Mouse (Mus musculus) fibroblast of lung, adult 2 months (primary cell): ENCODE measurements around the gene H2afy2.
A peak's percentile ranks its signal among the peaks of the same experiment; 100 is the strongest.

Experiments used
- DNase-seq: peaks from one replicate; pipeline ENCODE4 v3.0.0-alpha.2; 2011; ENCODE audit warnings: low read depth

The H2afy2 gene

DNA sequence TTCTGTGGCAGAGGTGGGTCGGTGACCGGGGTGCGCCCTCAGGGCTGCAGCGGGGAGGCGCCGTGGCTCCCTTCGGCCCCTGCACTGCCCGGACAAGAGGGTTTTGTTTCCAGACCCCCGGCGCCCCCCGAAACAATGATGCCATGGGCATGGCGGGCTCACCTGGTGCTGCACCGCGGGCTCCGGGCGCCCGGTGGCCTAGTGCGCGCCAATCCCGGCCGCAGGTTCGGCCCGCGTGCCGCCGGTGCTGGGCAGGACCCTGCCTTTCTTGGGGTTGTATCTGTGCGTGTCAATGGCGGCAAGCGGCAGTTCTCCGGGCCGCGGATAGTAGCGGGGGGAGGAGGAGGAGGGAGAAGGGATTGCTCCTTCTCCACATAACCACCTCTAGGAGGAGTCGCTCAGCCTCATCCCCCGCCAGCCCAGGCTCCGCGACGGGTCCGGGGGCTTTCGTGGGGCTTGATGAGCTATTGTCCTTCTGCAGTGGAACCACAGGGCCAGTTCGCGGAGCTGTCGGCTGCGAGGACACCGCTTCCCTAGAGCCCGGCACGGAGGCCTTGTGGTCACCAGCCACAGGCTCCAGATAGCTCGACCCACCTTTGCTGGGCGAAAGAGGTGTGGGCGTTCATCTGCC is at the start of gene H2afy2:
TSS of gene H2afy2 (minus strand) at position 527 of the 631 bp plus-strand sequence.
- DNase-seq = no peak

DNA sequence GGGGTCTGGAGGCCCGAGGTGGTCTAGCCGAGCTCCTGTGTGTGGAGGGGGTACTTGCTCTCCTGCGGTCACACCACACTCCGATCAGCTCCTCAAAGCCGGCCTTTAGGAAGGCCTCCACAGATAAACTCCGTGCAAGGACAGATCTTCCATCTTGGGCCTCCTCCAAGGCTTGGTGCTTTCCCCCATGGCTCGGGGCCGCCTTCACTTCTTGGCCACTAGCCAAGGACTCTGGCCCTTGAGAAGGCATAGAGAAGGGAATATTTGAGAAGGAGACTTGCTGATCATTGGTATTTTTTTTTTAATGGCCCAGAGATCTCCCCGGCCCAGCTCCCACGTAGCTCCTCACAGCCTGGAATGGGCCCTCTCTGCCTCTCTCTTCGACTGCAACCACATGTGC is 48.8 kb upstream of the H2afy2 start:
- no peak for DNase-seq

DNA sequence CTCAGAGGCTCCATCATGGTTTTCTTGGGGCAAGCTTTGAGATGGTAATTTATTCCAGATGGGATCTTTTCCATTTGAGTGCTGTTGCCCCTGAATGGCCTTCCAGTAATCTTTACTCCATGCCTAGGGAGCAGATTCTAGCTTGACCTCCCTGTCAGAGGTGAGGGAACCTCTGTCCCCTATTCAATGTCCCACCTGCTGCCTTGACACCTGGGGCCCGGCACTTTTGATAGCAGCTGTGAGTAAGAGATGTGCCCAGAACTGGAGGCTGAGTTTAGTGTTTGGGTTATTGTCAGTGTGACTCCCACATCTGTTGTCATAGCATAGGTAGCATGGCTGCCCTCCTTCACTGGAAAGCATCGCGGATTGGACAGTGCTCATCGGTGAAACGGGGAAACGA is 47.8 kb upstream of the H2afy2 start:
- DNase-seq = no peak

DNA sequence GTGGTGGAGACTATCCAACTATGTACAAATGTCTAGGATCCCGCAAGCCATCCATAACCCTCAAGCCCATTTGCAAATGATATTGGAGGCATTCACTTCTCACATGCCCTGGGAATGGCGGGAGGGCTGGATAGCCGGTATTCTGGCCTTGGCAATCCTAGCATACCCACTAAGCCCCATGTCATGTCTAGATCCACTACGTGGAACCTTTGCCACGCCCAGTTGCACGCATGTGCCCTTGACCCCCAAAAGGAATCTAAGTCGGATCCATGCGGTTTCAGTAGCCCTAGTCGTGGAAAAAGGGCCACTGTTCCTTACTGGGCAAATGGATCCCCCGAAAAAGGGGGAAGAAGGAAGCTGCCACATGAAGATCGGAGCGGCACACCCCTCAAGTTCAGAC is 47.3 kb upstream of the H2afy2 start:
- no peak for DNase-seq

DNA sequence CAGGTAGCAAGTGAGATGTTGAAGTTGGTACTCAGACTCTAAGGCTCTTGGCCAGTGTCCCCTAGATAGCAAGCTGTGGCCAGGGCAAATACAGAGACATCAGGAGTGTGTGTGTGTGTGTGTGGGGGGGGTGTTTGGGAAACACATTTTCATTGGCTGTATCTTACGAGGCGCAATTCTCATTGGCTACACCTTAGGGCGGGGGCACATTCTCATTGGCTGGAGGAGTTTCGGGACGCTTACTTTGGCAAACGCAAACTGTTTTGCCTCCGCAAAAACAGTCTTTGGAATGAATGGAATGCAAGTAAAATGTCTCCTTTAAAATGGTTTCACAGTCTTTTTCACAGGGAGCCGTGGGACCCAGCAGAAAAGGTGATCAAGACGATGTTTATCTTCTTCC is 46.9 kb upstream of the H2afy2 start:
- peak; percentile 48 for DNase-seq

DNA sequence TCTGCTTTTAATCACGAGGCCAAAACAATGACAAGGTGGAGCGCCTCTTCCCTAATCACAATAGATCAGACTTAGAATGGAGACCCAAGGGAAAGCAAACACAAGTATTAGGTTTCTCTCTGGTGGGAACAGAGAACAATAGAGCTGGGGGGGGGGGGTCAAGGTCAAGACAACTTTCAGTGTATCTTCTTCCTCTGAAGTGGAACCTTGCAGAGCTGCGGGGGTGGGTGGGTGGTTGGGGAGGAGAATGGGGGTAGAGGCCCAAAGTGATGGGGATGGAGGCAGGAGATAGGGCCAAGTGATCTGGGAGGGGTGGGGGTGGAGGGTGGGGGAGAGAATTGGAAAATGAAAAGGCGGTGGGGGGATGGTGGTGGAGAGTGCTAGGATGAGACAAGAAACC is 45.1 kb upstream of the H2afy2 start:
- no peak for DNase-seq

DNA sequence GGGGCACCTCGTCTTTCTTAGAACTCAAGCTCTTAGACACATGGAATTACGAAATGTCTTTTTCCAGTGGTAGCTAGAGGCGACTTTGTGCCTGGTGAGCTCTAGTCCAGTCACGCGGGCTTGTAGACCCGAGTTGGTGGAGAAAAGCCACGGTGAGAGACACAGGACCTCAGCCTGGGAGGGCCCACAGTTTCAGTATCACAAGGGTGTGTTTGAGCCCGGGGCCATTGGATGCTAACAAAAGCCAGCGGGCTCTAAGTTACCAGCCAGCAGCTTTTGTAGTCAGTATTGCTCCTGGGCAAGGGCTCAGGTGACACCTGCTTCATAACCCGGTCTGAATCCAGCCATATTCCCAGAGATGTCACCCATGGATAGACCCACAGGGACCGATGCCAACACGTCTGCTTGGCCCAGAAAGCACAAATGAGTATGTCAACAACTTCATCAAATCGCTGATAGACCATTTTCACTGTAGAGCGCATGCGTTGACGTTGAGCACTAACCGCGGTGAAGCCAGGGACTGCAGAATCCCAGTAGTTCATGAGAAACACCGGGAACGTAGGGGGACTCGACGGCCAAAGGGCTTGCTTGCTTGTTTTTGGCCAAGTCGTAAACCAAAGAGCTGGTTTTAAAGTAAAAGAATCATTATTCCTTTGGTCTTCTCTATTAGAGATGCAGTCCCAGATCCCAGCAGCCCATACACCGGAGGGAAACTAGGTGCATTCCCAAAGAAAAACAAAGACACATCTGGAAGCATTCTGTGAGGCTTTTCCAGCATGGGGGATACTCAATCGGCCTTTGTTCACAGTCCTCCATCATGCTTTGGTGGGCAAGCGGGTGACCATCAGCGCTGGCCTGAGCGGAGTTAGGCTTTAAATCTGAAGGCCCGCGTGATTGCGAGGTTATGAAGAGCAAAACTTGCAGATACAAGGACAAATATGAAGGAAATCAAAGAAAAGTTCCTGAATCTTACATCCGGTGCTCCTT is 44.3 kb upstream of the H2afy2 start:
- no peak for DNase-seq

DNA sequence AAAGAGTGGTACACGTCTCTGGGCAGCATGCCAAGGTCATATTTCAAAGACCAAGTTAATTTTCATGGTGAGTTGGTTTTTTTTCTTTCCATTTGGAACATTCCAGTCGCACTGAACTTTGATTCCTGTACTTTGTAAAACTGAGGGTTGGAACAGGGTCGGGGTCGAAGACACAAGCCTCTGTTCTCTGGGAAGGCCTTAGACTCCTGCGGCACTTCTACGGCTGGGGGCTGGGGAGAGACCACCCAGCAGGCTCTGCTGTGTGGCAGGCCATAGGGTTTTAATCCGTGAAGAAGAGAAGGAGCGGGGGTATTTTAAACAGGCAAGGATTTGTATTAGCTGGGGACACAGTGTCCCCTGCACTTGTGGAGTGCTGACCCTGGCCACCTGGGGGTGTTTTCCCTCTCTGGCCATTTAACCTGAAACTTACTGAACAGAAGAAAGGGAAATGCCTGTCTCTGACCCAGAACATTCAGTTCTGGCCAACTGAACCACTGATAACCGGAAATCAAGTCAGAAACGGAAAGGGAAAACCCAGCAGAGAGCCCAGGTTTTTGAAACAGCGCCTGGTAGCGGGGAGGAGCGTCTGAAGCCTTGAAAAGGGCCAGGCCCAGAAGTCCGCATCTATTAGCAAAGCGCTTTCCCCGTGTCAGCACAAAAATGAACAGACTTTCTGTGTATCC is 42.9 kb upstream of the H2afy2 start:
- no peak for DNase-seq

DNA sequence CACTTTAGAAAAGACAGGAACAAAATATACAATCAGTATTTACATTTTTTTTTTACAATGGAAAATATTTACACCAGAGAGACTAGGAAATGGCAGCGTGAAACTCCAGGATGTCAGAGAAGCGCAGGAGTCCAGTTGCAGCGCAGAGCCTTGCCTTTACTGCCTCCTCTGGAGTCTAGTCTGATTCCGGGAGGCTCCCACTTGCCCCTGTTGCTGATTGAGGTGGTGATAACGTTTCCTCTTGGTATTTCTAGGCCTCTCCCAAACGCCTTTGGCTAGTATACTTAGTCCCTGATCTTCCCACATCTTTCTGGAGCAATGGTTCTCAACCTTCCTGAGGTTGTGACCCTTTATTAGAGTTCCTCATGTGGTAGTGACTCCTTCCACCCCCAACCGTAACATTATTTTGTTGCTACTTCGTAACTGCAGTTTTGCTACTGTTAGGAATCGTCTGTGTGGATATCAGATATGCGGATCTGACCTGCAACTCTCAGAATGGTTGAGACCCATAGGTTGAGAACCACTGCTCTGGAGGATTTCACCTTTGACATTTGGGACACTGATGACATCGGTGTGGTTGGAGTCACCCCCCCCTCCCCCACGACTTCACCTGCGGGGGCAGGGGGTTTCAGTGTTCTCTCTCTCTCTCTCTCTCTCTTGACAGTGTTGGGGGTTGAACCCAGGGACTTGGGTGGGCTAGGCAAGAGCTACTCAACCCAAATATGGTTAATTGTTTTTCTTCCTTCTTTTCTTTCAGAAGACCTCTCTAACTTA is 42.2 kb upstream of the H2afy2 start:
- DNase-seq = no peak

DNA sequence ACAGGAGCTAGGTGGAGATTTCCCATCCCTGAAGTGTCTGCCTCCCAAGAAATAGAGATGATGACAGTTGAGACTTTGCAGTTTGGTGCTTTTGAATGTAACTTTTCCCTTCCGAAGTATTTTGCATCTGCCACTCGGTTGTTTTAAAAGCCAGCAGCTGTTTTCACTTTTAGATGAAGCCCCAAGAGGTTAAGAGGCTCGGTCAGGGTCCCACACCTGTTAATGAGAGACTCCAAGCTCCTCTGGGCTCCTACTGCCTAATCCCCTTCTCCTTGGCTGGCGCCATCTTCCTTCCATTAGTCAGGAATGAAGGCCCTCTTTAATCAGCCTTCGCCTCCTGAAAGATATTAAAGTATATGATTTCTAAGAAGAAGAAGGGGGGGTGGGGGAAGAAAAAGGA is 41.6 kb upstream of the H2afy2 start:
- DNase-seq = no peak

DNA sequence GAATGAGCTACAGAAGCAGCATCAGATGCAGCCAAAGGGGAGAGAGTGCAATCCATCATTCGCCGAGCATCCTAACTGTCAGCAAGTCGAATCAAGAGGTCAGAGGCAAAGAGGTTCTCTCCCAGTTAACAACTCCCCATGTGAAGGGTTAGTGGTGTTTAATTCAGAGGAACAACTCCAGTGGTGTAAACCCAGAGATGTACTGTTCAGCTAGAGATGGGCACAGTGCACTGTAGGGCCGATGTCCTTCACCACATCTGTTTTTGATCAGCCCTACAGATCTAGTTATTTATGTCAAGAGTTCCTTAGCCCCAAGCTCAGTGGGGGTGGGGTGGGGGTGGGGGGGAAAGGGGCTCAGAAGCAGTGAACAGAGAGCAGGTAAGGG is 39.8 kb upstream of the H2afy2 start:
- no peak for DNase-seq

DNA sequence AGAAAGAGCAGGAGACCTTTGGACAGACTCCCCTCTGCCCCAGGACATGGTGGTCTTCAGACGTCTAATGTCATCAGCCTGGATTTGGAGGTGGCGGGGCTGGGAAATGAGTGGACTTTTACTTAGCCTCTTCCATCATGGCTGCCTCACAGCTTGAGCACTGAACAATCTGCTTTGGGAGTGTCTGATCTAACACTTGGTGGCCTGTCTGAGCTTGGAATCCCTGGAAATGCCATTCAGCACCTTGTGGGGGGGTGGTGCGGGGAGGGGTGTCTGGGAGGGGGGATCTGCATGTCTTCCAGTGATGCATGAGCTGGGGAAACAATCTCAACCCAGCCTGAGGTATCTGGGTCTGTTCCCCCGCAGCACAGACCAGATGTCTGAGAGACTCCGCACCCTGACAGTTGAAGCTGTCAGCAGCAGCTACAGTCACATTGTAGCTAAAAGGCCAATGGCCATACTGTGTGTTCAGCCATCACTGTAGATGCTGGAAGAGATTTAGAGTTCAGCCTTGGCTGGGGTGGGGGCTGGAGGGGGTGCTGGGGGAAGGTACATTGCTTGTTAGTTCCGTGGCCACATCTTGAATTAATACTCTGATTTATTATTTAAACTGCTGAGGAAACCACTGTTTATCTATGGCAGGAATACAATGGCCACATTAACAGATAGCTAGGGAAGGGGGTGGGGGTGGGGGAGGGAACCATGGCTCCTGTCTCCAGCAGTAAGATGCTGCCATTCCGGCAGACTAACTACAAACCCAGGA is 39.2 kb upstream of the H2afy2 start:
- no peak for DNase-seq

DNA sequence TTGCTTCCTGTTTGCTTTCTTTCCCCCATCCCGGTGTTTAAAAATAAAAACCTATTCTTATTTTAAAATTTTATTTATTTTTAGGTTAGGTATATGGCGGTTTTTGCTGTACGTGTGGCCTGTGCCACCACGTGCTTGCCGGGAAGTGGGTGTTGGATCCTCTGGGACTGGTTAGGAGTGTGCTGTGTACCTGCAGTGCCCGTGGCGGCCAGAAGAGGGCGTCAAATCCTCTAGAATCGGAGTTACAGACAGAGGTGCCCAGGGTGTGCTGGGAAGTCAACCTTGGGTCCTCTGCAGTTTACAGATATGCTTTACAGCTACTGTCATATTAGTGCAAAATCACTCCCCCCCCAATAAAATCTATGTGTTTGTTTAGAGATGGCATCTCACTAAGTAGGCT is 36.1 kb upstream of the H2afy2 start:
- DNase-seq = no peak

DNA sequence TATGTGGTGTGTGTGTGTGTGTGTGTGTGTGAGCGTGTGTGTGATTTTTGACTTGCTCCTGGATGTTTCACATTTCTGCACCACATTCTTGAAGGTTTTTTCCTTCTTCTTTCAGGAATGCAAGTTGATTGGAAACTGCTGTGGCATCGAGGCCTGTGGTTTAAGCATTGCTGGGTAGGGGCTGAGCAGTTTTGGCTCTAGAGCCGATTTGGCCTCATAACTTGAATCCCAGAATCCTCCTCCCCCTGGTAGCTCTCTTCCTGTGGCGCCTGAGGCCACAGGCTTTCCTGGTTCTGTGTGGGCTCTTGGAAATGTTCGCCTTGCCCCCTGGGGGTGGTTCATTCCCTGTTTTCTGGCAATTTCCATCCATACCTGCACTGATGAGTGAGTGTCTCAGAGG is 28.0 kb upstream of the H2afy2 start:
- peak; percentile 47 for DNase-seq

DNA sequence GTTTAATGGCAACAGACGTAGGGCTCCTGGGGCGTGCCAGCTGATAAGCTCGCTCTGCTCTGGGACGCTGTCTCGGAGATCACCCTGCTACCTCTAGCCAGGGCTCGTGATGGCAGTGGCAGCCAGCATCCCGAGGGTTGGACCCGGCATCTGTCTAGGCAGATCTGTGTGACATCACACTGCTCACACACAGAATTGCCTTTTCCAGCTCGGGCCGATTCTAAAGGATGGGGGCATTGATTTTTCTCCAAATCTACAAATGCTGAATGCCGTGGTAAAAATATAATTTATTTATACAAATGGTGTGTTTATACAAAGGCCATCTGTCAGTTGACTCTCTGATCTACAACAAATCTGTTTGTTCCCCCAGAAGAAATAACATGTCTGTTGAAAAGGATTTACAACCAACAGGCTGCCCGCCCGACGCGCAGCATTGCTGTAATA is 14.2 kb upstream of the H2afy2 start:
- no peak for DNase-seq

DNA sequence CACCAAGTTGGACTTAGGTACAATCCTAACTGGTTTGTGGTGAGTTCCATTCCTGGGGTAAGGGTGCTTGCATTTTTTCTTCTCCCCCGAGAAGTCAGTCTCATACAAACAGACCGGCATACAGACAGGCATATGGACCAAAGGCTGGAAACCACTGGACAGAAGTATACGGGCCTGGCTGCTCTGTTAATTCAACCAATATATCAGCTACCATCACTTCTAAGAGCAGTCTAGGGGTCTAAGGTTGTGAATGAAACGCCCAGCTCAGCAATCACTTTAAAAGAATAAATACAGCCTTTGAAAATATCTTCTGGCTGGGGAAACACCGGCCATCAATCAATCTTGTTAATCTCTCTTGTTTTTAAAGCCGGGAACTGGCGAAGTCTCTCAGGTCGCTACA is 11.5 kb upstream of the H2afy2 start:
- no peak for DNase-seq

DNA sequence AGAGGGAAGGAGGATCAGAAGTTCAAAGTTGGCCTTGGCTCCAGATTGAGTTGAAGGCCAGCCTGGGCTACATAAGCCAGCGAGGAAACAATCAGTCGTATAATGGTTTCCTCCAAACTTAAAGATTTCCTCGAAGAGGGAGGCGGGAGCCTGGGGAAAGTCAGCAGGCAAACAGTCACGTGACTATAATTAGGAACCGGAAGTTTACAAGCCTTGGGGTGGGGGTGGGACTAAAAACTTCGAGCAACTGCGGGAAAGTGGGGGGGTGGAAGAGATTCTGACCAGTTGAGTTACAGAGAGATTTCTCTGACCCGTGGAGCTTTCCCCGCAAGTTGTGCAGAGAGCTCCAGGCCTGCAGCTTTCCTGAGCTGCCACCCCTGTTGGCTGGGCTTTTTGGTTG is 11.0 kb upstream of the H2afy2 start:
- no peak for DNase-seq

DNA sequence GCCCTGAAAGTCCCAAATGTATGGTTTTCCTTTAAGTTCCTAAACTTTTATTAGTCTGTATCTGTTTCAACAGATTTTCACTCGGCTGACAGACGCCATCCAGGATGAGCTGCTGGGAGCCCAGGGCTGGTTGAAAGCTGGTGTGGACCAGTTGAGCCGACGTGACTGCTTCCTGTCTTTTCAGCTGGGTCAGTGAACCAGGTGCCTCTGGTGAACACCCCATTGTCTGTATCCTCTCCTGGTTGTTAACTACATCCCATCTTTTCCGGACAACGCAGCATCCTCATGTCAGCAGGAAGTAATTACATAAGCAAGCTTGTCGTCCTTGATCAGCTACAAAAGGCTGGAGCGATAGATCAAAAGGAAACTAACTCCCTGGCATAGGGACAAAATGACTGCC is 9.1 kb upstream of the H2afy2 start:
- no peak for DNase-seq

DNA sequence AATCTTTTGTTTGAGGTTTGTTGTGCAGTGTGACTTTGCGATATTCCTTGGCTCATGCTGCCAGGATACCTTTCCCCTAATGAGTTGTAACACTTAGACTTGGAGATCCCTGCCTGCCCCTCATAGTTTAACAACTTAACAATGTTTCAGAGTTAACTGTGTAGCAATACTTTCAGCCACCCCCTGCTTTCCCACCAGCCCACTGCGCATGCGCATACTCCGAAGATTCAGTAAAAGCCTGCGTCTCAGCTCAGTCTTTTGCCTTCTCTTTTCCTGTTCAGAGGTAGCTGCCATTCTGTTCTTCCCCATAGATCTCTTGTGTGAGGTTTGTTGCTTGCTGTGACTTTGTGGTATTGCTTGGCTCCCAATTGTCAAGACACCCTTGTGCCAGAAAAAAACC is 4.6 kb upstream of the H2afy2 start:
- DNase-seq = no peak

DNA sequence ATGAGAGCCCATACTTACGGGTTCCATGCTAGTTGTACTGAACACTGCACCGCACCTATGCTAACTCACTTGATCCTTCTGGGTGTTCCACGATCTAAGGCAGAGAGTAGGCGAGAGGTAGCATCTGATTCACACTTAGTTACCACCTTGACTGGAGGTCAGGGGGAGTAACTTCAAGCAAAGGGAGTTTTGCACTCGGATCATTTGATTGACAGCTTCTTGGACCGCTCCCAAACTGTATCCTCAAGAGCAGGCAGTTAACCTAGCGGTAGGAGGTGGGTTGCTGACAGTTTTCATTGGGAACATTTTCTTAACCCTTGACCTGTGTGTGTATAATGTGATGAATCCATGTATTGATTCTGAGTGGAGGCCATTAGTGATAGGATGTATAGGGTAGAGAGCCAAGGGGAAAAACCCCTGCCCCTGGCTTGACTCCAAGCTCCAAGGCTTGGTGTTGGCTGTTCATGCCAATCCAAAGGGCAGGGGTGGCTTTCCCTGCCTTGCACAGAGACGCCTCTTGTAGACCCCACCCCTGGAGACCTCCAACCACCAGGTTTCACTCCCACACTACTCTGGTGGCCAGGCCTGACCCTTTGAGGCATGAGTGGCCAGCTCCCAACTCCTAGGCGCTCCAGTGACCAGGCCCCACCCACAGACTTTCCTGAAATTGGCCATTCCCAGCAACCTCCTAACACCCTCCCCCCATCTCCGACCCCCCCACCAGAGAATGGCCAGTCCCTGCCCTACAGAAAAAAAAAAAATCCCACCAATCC is 3.8 kb upstream of the H2afy2 start:
- no peak for DNase-seq

DNA sequence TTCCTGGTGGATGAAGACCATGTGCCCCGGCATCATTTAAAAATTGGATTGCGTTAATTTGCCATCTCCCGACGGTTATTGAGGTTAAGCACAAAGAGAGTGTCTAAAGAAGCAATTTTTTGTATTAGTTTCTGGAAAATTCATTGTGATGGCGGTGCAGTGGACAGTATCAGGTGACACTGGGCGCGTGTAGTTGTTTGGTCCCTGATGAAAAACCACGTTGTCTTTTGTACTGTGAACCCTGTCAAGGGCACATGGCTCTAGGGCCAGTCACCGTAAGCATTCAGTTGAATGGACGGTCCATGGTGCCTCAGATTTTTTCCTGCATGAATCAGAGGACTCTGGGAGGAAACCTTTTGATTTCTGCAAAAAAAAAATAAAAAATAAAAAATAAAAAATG is 467 bp upstream of the H2afy2 start:
- DNase-seq = no peak
